Mouse (Mus musculus): ENCODE measurements around the gene Il22ra1.

Il22ra1 gene

GRCm38 (mm10) chr4:135733901-135734300 is 5.9 kb downstream of the Il22ra1 start:
- no peak for DNase-seq (ENCODE audit: low spot score in 2 of 2)

DNA sequence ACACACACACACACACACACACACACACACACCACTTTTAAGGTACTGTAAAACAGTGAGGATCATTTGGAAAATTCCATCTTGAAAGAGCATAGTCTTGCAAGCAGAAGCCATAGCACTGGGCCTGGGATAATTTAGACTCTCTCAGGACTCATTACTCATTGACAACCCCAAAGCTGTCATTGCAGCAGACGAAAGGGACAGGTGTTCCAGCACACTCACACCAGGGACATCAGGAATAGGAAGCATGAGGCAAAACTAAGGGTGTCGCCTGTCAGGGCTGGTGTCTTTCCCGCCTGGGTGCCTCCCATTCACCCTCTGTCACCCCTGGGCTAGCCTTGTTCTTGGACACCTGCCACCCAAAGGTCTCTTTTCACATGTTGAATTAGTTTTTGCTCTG is 8.9 kb downstream of the Il22ra1 start:
- no peak for DNase-seq (ENCODE audit: low spot score in 2 of 2)

DNA sequence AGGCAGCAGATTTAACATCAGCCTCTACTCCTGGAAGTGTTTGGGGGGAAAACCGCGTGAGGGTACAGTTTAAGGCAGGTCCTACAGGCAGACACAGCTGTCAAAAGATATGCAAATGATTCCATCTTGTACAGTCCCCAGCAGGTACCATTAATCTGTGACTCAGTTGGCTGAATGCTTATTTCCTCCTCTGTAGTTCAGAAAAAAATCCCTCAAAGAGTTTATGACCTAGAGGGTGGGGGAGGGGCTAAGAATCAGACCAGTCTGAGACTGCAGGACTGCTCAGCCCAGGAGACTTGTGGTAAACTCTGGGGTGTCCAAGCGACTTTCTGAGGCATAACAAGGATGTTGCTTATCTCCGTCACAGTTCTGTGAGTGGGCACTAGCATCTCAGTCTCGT is 10.3 kb downstream of the Il22ra1 start:
- DNase-seq (ENCODE audit: low spot score in 2 of 2), result no peak

DNA sequence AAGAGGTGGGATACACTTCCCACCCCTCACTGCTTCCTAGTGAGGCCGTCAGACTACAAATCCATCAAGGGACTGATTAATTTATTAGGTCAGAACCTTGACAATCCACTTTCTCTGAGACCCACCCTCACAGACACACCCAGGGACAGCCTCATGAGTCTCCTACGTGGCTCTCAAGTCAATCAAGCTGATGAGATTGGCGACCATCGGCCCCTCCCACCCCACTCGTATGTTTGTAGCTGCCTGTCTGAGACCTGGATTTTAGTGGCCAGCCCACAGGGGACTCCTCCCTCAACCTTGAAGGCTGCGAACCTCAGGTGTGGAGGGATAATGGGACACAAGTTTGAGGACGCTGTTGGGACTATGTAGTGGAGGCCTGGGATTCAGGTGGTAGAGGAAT is 11.2 kb downstream of the Il22ra1 start:
- no peak for DNase-seq (ENCODE audit: low spot score in 2 of 2)

GRCm38 (mm10) chr4:135739672-135740071 is 11.7 kb downstream of the Il22ra1 start:
- DNase-seq (ENCODE audit: low spot score in 2 of 2), result peak in 1 of 2 experiments; percentile 36

DNA sequence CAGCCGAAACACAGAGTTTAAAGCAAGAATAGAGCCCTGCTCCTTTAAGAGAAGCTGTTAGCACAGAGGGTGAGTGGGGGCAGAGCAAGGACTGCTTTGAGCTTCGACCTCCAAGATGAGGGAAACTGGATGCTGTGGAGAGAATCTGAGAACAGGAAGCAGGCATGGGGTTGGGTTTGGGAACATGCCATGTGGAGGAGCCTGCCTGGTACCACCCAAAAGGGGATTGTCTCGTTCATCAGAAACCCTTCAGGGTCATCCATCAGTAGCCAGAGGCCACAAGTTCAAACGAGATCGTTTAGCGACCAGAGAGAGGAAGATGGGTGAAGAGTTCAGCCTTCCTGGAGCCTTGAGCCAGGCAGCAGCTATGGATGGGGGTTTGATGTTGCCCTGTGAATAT is 15.5 kb downstream of the Il22ra1 start:
- no peak for DNase-seq (ENCODE audit: low spot score in 2 of 2)

DNA sequence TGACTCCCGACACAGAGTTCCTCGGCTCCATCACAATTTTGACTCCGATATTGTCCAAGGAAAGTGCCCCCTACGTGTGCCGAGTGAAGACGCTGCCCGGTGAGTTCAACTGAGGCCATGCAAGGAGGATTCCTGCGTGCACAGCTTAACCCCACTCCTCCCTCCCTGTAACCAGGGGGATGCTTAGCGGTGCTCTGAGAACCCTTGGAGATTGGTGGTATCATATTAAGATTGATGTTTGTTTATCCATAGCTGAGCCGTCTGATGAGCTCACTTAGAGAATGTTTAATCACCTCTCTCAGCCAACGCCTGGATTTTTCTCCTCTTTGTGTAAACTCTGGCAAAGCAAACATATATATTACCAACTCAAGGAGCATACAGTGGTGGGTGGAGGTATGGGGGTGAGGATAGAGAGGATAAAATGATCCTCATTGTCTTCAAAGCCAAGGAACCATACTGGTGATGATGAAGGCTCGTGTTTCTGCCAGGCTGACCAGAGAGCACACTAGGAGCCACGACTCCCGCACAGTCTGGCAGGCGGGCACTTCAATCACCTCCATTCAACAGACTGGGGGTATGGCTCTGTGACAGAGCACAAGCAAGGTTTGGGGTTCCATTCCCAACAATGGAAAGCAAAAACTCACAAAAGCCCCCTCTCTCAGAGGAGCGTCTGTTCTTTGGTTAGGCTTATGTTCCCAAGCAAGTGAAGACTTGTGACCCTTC is 16.9 kb downstream of the Il22ra1 start:
- DNase-seq (ENCODE audit: low spot score in 2 of 2), result no peak

DNA sequence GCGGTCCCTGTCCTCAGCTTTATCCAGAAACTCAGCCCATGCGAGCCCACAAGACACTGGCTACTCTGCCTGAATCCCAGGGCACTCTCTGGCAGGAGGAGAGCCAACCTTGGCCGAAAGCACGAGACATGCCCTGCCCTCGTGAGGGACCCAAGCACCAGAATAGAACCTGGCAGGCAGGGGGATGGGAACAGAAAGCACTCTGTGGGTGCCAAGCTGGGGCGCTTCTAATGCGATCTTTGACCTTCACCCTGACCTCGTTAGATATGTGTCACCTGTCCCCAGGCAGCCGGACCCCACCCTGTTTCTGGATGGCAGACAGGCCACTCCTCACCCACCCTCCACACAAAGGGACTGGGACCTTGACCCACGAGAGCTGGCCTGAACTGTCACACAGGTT is 17.6 kb downstream of the Il22ra1 start:
- no peak for DNase-seq (ENCODE audit: low spot score in 2 of 2)

DNA sequence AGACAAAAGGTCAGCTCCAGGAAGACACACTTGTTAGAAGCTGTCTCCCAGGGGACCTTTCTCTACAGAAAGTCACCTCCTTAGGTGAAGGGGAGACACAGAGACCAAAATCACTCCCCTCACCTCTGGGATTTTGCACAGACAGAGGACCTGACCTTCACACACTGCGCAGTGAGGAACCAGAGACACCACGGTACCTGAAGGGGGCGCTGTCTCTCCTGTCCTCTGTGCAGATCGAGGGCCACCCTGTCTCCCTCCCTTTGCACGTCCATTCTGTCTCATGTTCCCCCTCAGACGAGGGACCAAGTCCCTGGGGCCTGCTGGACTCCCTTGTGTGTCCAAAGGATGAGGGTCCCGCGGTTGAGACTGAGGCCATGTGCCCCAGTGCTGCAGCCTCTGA is 22.9 kb downstream of the Il22ra1 start:
- DNase-seq (ENCODE audit: low spot score in 2 of 2), result no peak

DNA sequence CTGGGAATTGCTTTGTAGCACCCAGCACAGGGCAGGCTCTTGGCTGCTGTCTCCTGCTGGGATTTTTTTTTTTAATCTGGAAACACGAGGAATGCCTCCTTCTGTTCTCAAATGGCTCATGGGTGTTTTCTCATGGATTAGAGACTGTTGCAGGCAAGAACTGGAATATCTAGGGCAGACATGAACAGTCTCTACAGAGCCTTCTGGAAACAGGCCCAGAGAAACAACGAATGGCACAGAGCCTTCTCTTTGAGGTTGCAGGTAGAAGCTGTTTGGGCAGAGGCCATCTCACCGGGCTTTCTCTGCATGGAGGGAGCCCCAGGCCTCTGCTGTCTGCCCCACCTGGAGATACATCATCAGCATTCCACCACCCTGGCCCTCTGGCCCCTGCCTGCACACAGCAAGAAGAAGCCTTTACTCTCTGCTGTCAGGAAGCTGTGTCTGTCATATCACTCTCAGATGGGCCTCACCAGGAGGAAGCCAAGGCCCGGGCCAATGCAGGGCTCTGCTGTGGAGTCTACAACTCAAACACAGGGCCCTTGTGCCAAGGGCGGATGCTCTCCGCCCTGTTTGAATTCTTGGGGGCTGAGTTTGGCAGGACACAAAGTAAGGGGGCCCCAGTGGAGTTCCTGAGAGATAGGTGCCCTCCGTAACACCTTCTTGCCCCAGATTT is 24.3 kb downstream of the Il22ra1 start:
- no peak for DNase-seq (ENCODE audit: low spot score in 2 of 2)

GRCm38 (mm10) chr4:135752779-135753164 is 24.8 kb downstream of the Il22ra1 start:
- no peak for DNase-seq (ENCODE audit: low spot score in 2 of 2)

DNA sequence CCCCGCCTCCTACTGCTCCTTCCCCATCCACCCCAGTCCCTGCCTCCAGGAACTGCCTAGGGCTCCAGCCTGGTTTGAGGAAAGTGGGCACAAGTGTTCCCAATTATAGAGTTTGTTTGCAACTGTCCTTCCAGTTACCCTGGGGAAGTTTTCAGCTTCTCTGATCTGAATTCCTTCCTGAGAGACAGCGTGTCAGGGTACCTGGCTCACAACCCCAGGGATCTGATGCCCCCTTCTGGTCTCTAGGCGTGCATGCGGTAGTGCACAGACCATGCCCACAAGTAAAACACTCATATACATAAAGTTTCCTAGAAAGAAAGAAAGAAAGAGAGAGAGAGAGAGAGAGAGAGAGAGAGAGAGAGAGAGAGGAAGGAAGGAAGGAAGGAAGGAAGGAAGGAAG is 30.4 kb downstream of the Il22ra1 start:
- DNase-seq (ENCODE audit: low spot score in 2 of 2), result no peak

GRCm38 (mm10) chr4:135758825-135759224 is 30.9 kb downstream of the Il22ra1 start:
- no peak for DNase-seq (ENCODE audit: low spot score in 2 of 2)

DNA sequence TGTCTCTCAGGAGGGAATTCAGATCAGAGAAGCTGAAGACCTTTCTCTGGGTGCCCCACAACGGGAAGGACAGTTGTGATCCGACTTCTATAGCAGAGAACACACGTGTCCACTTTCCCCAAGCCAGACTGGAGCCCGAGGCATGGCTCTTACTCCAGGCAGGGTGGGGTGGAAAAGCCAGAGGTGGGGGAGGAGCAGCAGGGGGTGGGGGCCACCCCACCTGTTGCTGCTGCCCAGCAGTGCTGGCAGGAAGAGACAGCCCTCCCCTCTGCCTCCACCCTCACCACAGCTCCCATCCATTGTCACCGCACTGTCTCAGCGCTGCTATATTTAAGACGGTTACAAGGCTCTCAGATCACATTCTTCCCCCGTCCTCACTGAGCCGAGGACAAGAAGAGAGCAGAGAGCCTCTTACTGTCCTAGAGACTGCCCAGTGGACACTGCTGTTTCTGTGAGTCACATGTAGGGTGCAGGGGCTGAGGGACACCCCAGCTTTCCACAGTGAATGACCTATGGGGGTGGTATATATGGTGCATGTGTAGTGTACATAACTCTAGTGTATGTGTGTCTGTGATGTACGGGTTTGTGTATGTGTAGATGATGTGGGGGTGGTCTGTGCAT is 31.5 kb downstream of the Il22ra1 start, which contains the start of gene Myom3:
TSS of gene Myom3 (plus strand) at position 360 of the 621 bp plus-strand sequence.
- no peak for DNase-seq (ENCODE audit: low spot score in 2 of 2)

DNA sequence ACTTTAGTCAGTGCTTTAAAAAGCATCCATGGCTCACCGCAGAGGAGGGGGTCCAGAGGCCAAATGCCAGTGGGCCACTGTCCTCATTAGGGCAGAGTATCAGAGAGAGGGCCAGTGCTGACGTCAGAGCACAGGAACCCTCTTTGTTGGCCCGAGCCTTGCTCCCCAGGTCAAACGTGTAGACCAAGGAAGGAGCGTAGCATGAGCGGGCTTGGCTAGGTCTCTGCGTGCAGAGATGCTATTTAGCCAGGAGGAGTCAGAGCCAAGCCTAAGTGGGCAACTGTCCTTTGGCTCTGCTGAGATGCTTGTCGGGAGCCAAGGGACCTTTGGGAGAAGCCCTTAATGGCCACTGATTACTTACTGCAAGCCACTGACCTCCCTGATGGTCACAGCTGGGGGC is 33.1 kb downstream of the Il22ra1 start:
- DNase-seq (ENCODE audit: low spot score in 2 of 2), result no peak

DNA sequence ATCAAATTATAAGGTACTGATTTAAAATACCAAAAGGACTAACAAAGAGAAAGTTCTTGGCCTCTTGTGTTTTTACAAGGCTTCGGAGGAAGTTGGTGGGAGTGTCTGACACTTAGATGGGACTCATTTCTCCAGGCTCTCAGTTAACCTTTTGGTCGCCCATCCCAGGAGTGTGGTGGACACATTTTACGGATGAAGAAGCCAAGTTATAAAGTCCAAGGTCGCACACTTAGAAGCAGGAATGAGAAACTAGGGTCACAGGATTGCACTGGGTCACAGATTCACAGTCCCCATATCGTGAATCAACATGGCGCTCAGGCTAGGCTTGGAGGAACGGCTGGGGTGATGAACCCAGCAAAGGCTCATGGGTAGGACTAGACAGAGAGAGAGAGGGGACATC is 33.6 kb downstream of the Il22ra1 start:
- no peak for DNase-seq (ENCODE audit: low spot score in 2 of 2)

DNA sequence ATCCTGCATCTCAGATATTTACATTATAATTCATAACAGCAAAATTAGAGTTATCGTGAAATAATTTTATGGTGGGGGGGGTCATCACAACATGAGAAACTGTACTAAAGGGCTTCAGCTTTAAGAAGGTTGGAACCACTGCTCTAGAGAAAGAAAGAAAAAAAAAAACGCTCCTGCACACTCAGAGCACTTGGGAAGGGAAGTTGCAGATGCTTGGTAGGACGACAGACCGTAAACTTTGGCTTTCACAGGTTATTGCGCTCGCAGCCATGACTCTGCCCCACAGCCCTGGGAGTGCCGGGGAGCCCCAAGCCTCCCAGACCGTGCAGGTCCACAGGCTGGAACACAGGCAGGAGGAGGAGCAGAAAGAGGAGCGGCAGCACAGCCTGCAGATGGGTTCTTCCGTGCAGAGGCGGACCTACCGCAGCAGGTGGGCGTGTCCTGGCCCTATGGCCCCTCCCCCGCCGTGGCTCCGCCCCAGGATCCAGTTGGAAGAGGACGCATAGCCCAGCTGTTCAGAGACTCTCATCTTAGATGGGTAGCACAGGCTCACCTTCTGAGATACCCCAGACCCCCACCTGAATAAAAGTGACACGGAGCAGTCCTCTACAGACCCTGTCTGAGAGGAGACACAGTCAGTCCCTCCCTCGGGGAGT is 34.4 kb downstream of the Il22ra1 start:
- DNase-seq (ENCODE audit: low spot score in 2 of 2), result peak; percentile 25 to 31

DNA sequence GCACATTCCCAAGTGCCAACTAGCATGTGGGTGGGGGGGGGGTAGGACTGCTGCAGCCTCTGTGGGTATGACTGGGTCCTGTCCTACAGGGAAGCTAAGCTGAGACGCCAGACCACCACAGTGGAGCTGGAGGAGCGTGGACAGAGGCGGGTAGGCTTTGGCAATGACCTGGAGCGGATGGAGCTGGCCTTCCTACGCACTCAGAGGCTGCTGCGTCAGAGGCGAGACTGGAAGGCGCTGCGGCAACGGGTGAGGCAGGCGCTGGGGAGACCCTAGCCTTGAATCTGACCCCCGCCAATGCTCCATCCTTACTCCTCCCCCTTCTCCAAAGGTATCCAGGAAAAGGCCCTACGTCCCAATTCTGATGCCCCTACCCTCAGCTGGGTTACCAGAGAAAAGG is 36.7 kb downstream of the Il22ra1 start:
- DNase-seq (ENCODE audit: low spot score in 2 of 2), result no peak

GRCm38 (mm10) chr4:135765707-135766106 is 37.7 kb downstream of the Il22ra1 start:
- no peak for DNase-seq (ENCODE audit: low spot score in 2 of 2)

DNA sequence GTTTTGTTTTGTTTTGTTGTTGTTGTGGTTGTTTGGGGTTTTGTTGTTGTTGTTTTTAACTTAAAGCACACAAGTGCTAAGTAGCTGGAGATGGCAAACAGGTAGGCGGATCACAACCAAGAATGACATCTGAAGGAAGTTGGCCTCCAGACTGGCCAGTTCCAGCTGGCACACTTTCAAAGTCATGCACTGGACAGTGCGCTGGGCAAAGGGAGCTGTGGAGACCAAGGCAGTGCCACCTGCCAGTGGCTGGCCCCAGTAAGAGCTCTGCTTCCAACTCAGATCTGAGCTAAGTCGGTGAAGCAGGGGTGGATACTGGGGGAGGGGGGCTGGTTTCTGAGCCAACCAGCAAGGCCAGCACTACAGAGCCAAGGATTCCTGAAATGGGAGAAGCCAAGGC is 39.0 kb downstream of the Il22ra1 start:
- DNase-seq (ENCODE audit: low spot score in 2 of 2), result no peak

DNA sequence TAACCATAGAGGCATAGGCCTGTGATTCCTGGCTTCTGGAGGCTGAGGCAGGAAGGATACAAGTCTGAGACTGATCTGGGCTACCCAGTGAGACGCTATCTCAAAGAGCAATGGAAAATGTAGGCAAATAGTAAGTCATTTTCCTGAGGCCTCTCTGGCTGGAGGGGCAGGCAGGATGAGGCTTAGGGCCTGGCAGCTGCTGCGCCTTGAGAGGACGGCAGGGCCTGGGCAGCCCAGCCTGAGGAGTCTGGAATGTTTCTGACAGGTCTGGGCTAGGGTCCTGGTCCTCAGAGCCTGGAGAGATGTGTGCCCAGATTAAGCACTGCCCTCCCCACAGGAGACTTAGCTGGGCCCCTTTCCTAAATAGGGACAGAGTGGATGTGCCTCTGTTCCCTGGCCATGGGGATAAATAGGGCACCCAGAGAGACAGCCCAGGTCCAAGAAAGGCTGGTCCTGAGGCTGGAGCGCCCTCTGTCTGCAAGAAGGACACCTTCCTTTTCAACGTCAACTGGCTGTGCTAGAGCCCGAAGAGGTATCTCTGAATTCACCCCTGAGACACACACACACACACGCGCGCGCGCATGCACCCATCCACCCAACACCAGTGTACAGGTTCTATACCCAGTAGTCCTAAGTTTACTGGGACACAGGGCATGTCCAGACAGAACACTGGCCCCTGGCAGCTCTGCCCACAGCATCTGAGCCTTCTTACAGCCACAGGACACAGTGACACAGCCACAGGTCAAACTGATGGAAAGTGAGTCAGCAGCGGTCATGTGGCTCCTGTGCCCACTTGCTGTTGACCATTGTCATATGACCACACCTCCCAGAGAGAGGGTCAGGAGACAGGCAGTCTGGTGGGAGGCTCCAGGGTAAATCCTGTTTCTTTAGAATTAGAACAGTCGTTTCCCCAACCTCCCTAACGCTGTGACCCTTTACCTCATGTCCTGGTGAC is 40.9 kb downstream of the Il22ra1 start:
- no peak for DNase-seq (ENCODE audit: low spot score in 2 of 2)
